Mouse (Mus musculus): ENCODE measurements at regions not wholly inside any gene's neighbourhood (a gene's known extent, or its start where the extent isn't known, plus 50 kb on each side); places are given as distances from the start of the nearest gene placed in this dataset.

- TF ChIP-seq CTCF (IDR thresholded peaks at IDR 0.05; ENCODE audit: low read depth, low read length) (no peak), GATA1 (IDR thresholded peaks at IDR 0.05; ENCODE audit: borderline replicate concordance, low read length) (no peak), POLR2AphosphoS5 (IDR thresholded peaks at IDR 0.05; ENCODE audit: insufficient replicate concordance, low read depth, low read length) (no peak)
Measured at GRCm38 (mm10) chr3:35093001-35093400, 442.8 kb downstream of the Sox2 start.

Measured in G1E (cell line).